Mouse (Mus musculus): ENCODE measurements around the gene Spef2. TPM values are rescaled to one million over a fixed set of nuclear protein-coding genes. Genes with fewer than 3 reads are reported as not detected.

The Spef2 gene
- polyA plus RNA-seq, 1 experiment from 2014 or later = 1.1 TPM

GRCm38 (mm10) chr15:9548951-9549350, 199.7 kb downstream of the Spef2 start:
- no peak overlapping the region for H3K27ac ChIP-seq (replicated peaks; ENCODE audit: low read depth, low read length)
- no peak for ATAC-seq (ENCODE audit: low FRiP score, low TSS enrichment)

GRCm38 (mm10) chr15:9535200-9535599, 213.5 kb downstream of the Spef2 start:
- no peak for ATAC-seq (ENCODE audit: low FRiP score, low TSS enrichment)

More at GRCm38 (mm10) chr15:9548951-9549350, 199.7 kb downstream of the Spef2 start:
- no peak overlapping the region for H3K4me2 ChIP-seq (ENCODE audit: low read length)
- no peak overlapping the region for H3K4me3 ChIP-seq (replicated peaks; ENCODE audit: low read depth, low read length)
- no peaks in the 10 kb centered on the region for H3K36me3 ChIP-seq (ENCODE audit: control insufficient read depth, insufficient read depth, low read length)
- 88% methylated on average over 2 of the region's 2 CpGs for WGBS
- H3K9me3 ChIP-seq (ENCODE audit: control insufficient read depth, low read length) = no peaks in the 10 kb centered on the region
- H3K9ac ChIP-seq (replicated peaks; ENCODE audit: low read length) = no peak overlapping the region
- no peaks in the 10 kb centered on the region for H3K4me1 ChIP-seq (ENCODE audit: control insufficient read depth, insufficient read depth, low read length)
- no peak for DNase-seq
- H3K27me3 ChIP-seq (ENCODE audit: control insufficient read depth, insufficient read depth, low read length) = no peaks in the 10 kb centered on the region

GRCm38 (mm10) chr15:9533356-9533902, 215.2 kb downstream of the Spef2 start:
- ATAC-seq (ENCODE audit: low FRiP score, low TSS enrichment) (no peak), DNase-seq (no peak)
- Histone ChIP-seq H3K4me2 (ENCODE audit: low read length) (no peak overlapping the region), H3K27ac (replicated peaks; ENCODE audit: low read depth, low read length) (no peak overlapping the region), H3K27me3 (ENCODE audit: control insufficient read depth, insufficient read depth, low read length) (no peaks in the 10 kb centered on the region), H3K36me3 (ENCODE audit: control insufficient read depth, insufficient read depth, low read length) (no peaks in the 10 kb centered on the region), H3K4me3 (replicated peaks; ENCODE audit: low read depth, low read length) (no peak overlapping the region), H3K9ac (replicated peaks; ENCODE audit: low read length) (no peak overlapping the region), H3K4me1 (ENCODE audit: control insufficient read depth, insufficient read depth, low read length) (no peaks in the 10 kb centered on the region), H3K9me3 (ENCODE audit: control insufficient read depth, low read length) (no peaks in the 10 kb centered on the region)
- WGBS = 92% methylated on average over 3 of the region's 3 CpGs

More at GRCm38 (mm10) chr15:9535200-9535599, 213.5 kb downstream of the Spef2 start:
- WGBS = 69% methylated on average over 1 of the region's 1 CpGs
- Histone ChIP-seq H3K9ac (replicated peaks; ENCODE audit: low read length) (no peak overlapping the region), H3K4me2 (ENCODE audit: low read length) (no peak overlapping the region), H3K9me3 (ENCODE audit: control insufficient read depth, low read length) (no peaks in the 10 kb centered on the region), H3K27me3 (ENCODE audit: control insufficient read depth, insufficient read depth, low read length) (no peaks in the 10 kb centered on the region), H3K4me3 (replicated peaks; ENCODE audit: low read depth, low read length) (no peak overlapping the region), H3K36me3 (ENCODE audit: control insufficient read depth, insufficient read depth, low read length) (no peaks in the 10 kb centered on the region), H3K4me1 (ENCODE audit: control insufficient read depth, insufficient read depth, low read length) (no peaks in the 10 kb centered on the region), H3K27ac (replicated peaks; ENCODE audit: low read depth, low read length) (no peak overlapping the region)
- no peak for DNase-seq

GRCm38 (mm10) chr15:9530076-9530475, 218.6 kb downstream of the Spef2 start, which contains the start of gene Il7r:
TSS of gene Il7r (minus strand) at chr15:9530176.
- Histone ChIP-seq H3K4me2 (ENCODE audit: low read length) (no peak within 1 kb of the TSS), H3K27ac (replicated peaks; ENCODE audit: low read depth, low read length) (no peak within 1 kb of the TSS), H3K4me3 (replicated peaks; ENCODE audit: low read depth, low read length) (no peak within 1 kb of the TSS), H3K9me3 (ENCODE audit: control insufficient read depth, low read length) (no peaks in the 10 kb centered on the region), H3K27me3 (ENCODE audit: control insufficient read depth, insufficient read depth, low read length) (no peaks in the 10 kb centered on the region), H3K9ac (replicated peaks; ENCODE audit: low read length) (no peak within 1 kb of the TSS), H3K4me1 (ENCODE audit: control insufficient read depth, insufficient read depth, low read length) (no peaks in the 10 kb centered on the region), H3K36me3 (ENCODE audit: control insufficient read depth, insufficient read depth, low read length) (no peaks in the 10 kb centered on the region)
- 89% methylated on average over 4 of the region's 4 CpGs for WGBS
- no peak for DNase-seq
- no peak for ATAC-seq (ENCODE audit: low FRiP score, low TSS enrichment)

GRCm38 (mm10) chr15:9529646-9530045, 219.0 kb downstream of the Spef2 start:
- H3K4me3 ChIP-seq (replicated peaks; ENCODE audit: low read depth, low read length) = no peak overlapping the region
- H3K4me2 ChIP-seq (ENCODE audit: low read length) = no peak overlapping the region
- WGBS = 84% methylated on average over 3 of the region's 3 CpGs
- no peaks in the 10 kb centered on the region for H3K36me3 ChIP-seq (ENCODE audit: control insufficient read depth, insufficient read depth, low read length)
- no peaks in the 10 kb centered on the region for H3K9me3 ChIP-seq (ENCODE audit: control insufficient read depth, low read length)
- DNase-seq = no peak
- no peaks in the 10 kb centered on the region for H3K4me1 ChIP-seq (ENCODE audit: control insufficient read depth, insufficient read depth, low read length)
- no peak for ATAC-seq (ENCODE audit: low FRiP score, low TSS enrichment)
- no peak overlapping the region for H3K27ac ChIP-seq (replicated peaks; ENCODE audit: low read depth, low read length)
- H3K9ac ChIP-seq (replicated peaks; ENCODE audit: low read length) = no peak overlapping the region
- no peaks in the 10 kb centered on the region for H3K27me3 ChIP-seq (ENCODE audit: control insufficient read depth, insufficient read depth, low read length)

Other genes with a start within 250 kb of the Spef2 start
- gene Il7r, start 218.7 kb downstream of the Spef2 start, polyA plus RNA-seq (2014; fragmentation: Nextera tagmentation; extraction: Ambion mirVana) = not detected in 2 replicates

All from midbrain, embryonic 14.5 days (tissue).